Mouse (Mus musculus): ENCODE results near the gene Dnase1. TPM values are rescaled to one million over a fixed set of nuclear protein-coding genes. Genes with fewer than 3 reads are reported as not detected.

Dnase1 gene
- 0.08 and 0.14 TPM in 2 replicates for polyA plus RNA-seq (2012; rRNA removed)

GRCm38 (mm10) chr16:4036807-4037206 lies at the start of gene Dnase1:
Dnase1 (plus strand) TSS chr16:4036942.

DNA sequence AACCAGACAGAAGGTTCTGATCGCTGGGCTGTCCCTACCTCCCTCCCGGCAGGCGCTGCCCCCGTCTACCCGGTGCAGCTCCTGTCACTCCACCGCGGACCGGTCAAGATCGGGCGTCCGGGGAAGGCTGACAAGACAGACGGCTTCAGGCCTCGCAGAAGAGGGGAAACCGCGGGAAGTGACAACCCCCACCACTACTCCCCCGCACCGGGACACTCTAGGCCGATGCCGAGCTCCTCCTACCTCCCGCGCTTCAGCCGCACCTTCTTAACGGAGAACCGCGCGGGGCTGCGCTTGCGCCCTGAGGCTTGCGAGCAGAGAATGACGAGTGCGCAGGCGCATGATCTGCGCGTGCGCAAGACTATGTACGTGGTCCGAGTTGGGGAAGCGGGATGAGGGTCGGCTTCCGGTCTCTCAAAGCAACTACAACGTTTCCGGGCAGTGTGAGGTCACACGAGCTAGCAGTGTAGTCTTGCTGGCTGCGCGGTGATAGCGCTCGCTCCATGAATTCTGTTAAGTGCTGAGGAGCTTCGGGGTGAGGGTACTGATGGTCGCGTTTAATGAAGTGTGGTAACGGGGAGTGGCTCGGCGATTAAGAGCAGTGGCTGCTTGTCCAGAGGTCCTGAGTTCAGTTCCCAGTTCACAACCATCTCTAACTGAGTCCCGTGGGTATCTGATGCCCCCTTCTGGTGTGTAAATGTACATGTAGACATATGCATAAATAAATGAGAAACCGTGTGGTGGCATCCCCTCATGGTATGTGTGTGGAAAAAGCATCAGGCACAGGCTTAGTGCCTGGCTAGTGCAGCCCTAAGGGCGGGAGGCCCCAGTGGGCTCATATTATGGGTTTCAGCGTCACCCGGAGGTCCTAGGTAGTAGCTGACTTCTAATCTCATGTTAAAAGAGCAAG lies 33.0 kb upstream of the Dnase1 start, which contains the start of gene Slx4:
Gene Slx4, minus strand, starts transcription at position 282 of the 910 bp plus-strand sequence.

GRCm38 (mm10) chr16:4077384-4078061 lies 40.8 kb downstream of the Dnase1 start, which contains the start of gene Trap1:
Trap1 (minus strand) TSS chr16:4077827.

Other genes starting within 250 kb of the Dnase1 start
- gene Olfr15, start 206.1 kb upstream of the Dnase1 start, polyA plus RNA-seq (2012; rRNA removed) = not detected in 2 replicates
- 0.26 and 0.38 TPM in 2 replicates for gene Zfp174, start 189.7 kb upstream of the Dnase1 start, polyA plus RNA-seq (2012; rRNA removed)
- gene Naa60, start 164.6 kb upstream of the Dnase1 start, polyA plus RNA-seq (2012; rRNA removed) = 30.6 and 34.5 TPM in 2 replicates
- gene Zfp597, start 152.4 kb upstream of the Dnase1 start, polyA plus RNA-seq (2012; rRNA removed) = 0.62 and 0.76 TPM in 2 replicates
- not detected in 2 replicates for gene Gm20695, start 152.3 kb upstream of the Dnase1 start, polyA plus RNA-seq (2012; rRNA removed)
- gene 1700037C18Rik, start 128.3 kb upstream of the Dnase1 start, polyA plus RNA-seq (2012; rRNA removed) = 5.5 and 11.8 TPM in 2 replicates
- 1.4 and 1.9 TPM in 2 replicates for gene Cluap1, start 128.1 kb upstream of the Dnase1 start, polyA plus RNA-seq (2012; rRNA removed)
- 0.81 and 1.8 TPM in 2 replicates for gene Nlrc3, start 60.3 kb upstream of the Dnase1 start, polyA plus RNA-seq (2012; rRNA removed)
- 4.7 and 6.4 TPM in 2 replicates for gene Slx4, start 33.2 kb upstream of the Dnase1 start, polyA plus RNA-seq (2012; rRNA removed)
- gene Trap1, start 40.9 kb downstream of the Dnase1 start, polyA plus RNA-seq (2012; rRNA removed) = 29.0 and 40.5 TPM in 2 replicates
- 7.3 and 11.9 TPM in 2 replicates for gene Crebbp, start 177.1 kb downstream of the Dnase1 start, polyA plus RNA-seq (2012; rRNA removed)

Data from stomach, adult 2 months (tissue).